15 mouse cellular contexts compared by ENCODE assay signal in genomic region chr16:11615633-11616032, GRCm38 (mm10).
DNase-seq lines count a peak whose midpoint lies in the region; TF ChIP-seq lines count a peak whose summit lies in the region.
"Had no signal": no experiment of that assay in that cellular context is flagged by ENCODE, and none has a peak within 500 bp of the region (broad histone marks: within the 10 kb centered on the region; RNA-seq: fewer than 3 reads in every experiment).

No protein-coding gene starts in this region.

- DNase-seq in cerebellum, adult 8-10 months: peak; percentile 22
- DNase-seq in cerebellum, postnatal 4 days (ENCODE audit: low spot score in 2 of 2): no peak
- DNase-seq in left cerebral cortex, adult 2 months (ENCODE audit: extremely low spot score in 1 of 2, low spot score in 2 of 2): peak; percentile 18 to 49
- DNase-seq in left cerebral cortex, postnatal 10 days (ENCODE audit: extremely low spot score in 1 of 2, low spot score in 2 of 2): no peak
- peak; percentile 39 for DNase-seq in adrenal gland, postnatal 14 days
- DNase-seq in right cerebral cortex, postnatal 25 days: peak; percentile 45
- DNase-seq in embryo, embryonic 10.5 days (ENCODE audit: low spot score): no peak
- no peak for DNase-seq in Muller cell, postnatal 12 days (ENCODE audit: inconsistent ontology term)
- DNase-seq: embryo, embryonic 11 days had no signal

- no peak overlapping the region for H3K4me3 ChIP-seq in left cerebral cortex, adult 2 months
- H3K4me3 ChIP-seq: erythroblast, embryonic 14.5 days; heart, embryonic 13.5 days; hindbrain, embryonic 13.5 days; kidney, embryonic 15.5 days; limb, embryonic 10.5 days; midbrain, embryonic 10.5 days had no signal

- TF ChIP-seq CTCF in left cerebral cortex, adult 2 months (IDR thresholded peaks at IDR 0.05): no peak

- intact Hi-C loops in left cerebral cortex, adult 2 months (cut with DNase I): loop anchor here (5.0 kb wide), 1 partner anchor 88 kb away; no protein-coding TSS in a partner anchor
- intact Hi-C loops in left cerebral cortex, postnatal 10 days (cut with DNase I): no loop called here

- peak overlapping the region; percentile 64 for H3K27ac ChIP-seq in left cerebral cortex, adult 2 months
- H3K27ac ChIP-seq: heart, embryonic 13.5 days; hindbrain, embryonic 13.5 days; kidney, embryonic 15.5 days; limb, embryonic 10.5 days; midbrain, embryonic 10.5 days had no signal

Comparison
In these comparisons a context has a peak if more than half of its experiments do, and no peak if none do; other contexts are left out.
1. DNase-seq: peak in cerebellum, adult 8-10 months (single experiment), left cerebral cortex, adult 2 months (2 of 2), adrenal gland, postnatal 14 days (single experiment) and right cerebral cortex, postnatal 25 days (single experiment); none in cerebellum, postnatal 4 days (0 of 2), left cerebral cortex, postnatal 10 days (0 of 2), embryo, embryonic 10.5 days (single experiment) and Muller cell, postnatal 12 days (single experiment).